Mouse (Mus musculus) megakaryocyte, embryonic 14.5 days (primary cell): Measurements from ENCODE around the gene Slc43a3.

Experiments
- FLI1 ChIP-seq: IDR thresholded peaks from 2 replicates; pipeline ENCODE4 v1.6.1; 2012; ENCODE audit warnings: low read length, inconsistent platforms, mixed read lengths
- GATA1 ChIP-seq: IDR thresholded peaks from 3 replicates; pipeline ENCODE4 v1.6.1; 2012; ENCODE audit warnings: mixed read lengths, low read length, inconsistent platforms, borderline replicate concordance

- TF ChIP-seq GATA1: no peak
- no peak for TF ChIP-seq FLI1
These were observed 70.2 kb downstream of the Slc43a3 start for GRCm38 (mm10) chr2:85006600-85006999.
